8 mouse cellular contexts compared by ENCODE assay signal in genomic region chr16:28444993-28445799, GRCm38 (mm10).
DNase-seq lines count a peak whose midpoint lies in the region; ATAC-seq lines count a peak whose summit lies in the region.

No protein-coding gene starts in this region.

- H3K4me3 ChIP-seq in hindbrain, embryonic 11.5 days (ENCODE audit: low read depth, low read length) = peak overlapping the region; percentile 70
- peak overlapping the region; percentile 68 for H3K4me3 ChIP-seq in limb, embryonic 15.5 days
- peak overlapping the region; percentile 66 for H3K4me3 ChIP-seq in neural tube, embryonic 15.5 days (replicated peaks)

- 0 out of 2 replicates have a peak overlapping the region, but pooled peaks have one; percentile 31 for H3K9ac ChIP-seq in hindbrain, embryonic 11.5 days (ENCODE audit: low read depth, low read length)
- peak overlapping the region; percentile 8; the same call in 1 of the 2 replicates for H3K9ac ChIP-seq in limb, embryonic 15.5 days
- H3K9ac ChIP-seq in neural tube, embryonic 15.5 days (replicated peaks) = peak overlapping the region; percentile 69

- ATAC-seq in hindbrain, embryonic 11.5 days (ENCODE audit: low FRiP score) = peak; percentile 48
- 0 out of 2 replicates have a peak, but pooled peaks have one; percentile 32 for ATAC-seq in limb, embryonic 15.5 days (ENCODE audit: insufficient number of reproducible peaks, low FRiP score, low TSS enrichment, low read depth)
- peak; percentile 17; the same call in 1 of the 2 replicates for ATAC-seq in neural tube, embryonic 15.5 days (ENCODE audit: low FRiP score)
- no peak for ATAC-seq in CD4-positive, CD25-positive, alpha-beta regulatory T cell, adult 4 months

- WGBS in hindbrain, embryonic 11.5 days = under 1% methylated on average over 51 of the region's 51 CpGs
- under 1% methylated on average over 50 of the region's 51 CpGs for WGBS in limb, embryonic 15.5 days
- under 1% methylated on average over 51 of the region's 51 CpGs for WGBS in neural tube, embryonic 15.5 days

- H3K36me3 ChIP-seq in hindbrain, embryonic 11.5 days (ENCODE audit: control insufficient read depth, insufficient read depth, low read length) = no peaks in the 10 kb centered on the region
- no peaks in the 10 kb centered on the region for H3K36me3 ChIP-seq in limb, embryonic 15.5 days
- no peaks in the 10 kb centered on the region for H3K36me3 ChIP-seq in neural tube, embryonic 15.5 days

- no peaks in the 10 kb centered on the region for H3K9me3 ChIP-seq in hindbrain, embryonic 11.5 days (ENCODE audit: control insufficient read depth, low read length)
- no peaks in the 10 kb centered on the region for H3K9me3 ChIP-seq in limb, embryonic 15.5 days
- no peaks in the 10 kb centered on the region for H3K9me3 ChIP-seq in neural tube, embryonic 15.5 days (replicated peaks)

- peak; percentile 16 to 31 for DNase-seq in gastrocnemius, postnatal 4 days (ENCODE audit: low spot score in 2 of 2)
- no peak for DNase-seq in gastrocnemius, adult 8-10 months (ENCODE audit: low spot score in 2 of 2)
- DNase-seq in ZHBTc4 (ENCODE audit: low read depth, low spot score) = peak; percentile 60
- peak; percentile 8 for DNase-seq in embryo, embryonic 11.5 days (ENCODE audit: low read depth, low spot score)
- peak; percentile 59 for DNase-seq in hindbrain, embryonic 11.5 days (ENCODE audit: low spot score)

- no peaks in the 10 kb centered on the region for H3K4me1 ChIP-seq in hindbrain, embryonic 11.5 days (replicated peaks; ENCODE audit: control insufficient read depth, insufficient read depth, low read length)
- peaks cover 23% of the 10 kb centered on the region; the same call in 1 of the 2 replicates for H3K4me1 ChIP-seq in limb, embryonic 15.5 days
- peaks cover 19% of the 10 kb centered on the region for H3K4me1 ChIP-seq in neural tube, embryonic 15.5 days

- H3K27me3 ChIP-seq in hindbrain, embryonic 11.5 days (ENCODE audit: control insufficient read depth, insufficient read depth, low read length) = peaks cover 18% of the 10 kb centered on the region
- H3K27me3 ChIP-seq in limb, embryonic 15.5 days = peaks cover 30% of the 10 kb centered on the region; the same call in 1 of the 2 replicates
- H3K27me3 ChIP-seq in neural tube, embryonic 15.5 days (replicated peaks) = no peaks in the 10 kb centered on the region

- H3K27ac ChIP-seq in hindbrain, embryonic 11.5 days (ENCODE audit: low read depth, low read length) = no peak overlapping the region
- no peak overlapping the region for H3K27ac ChIP-seq in limb, embryonic 15.5 days
- H3K27ac ChIP-seq in neural tube, embryonic 15.5 days (replicated peaks) = peak overlapping the region; percentile 86

- H3K4me2 ChIP-seq in hindbrain, embryonic 11.5 days (replicated peaks; ENCODE audit: low read depth, low read length) = peak overlapping the region; percentile 98
- peak overlapping the region; percentile 97 for H3K4me2 ChIP-seq in limb, embryonic 15.5 days
- peak overlapping the region; percentile 88 for H3K4me2 ChIP-seq in neural tube, embryonic 15.5 days

Comparison
In these comparisons a context has a peak if more than half of its experiments do, and no peak if none do; other contexts are left out.
1. DNase-seq: peak in gastrocnemius, postnatal 4 days (2 of 2), ZHBTc4 (single experiment), embryo, embryonic 11.5 days (single experiment) and hindbrain, embryonic 11.5 days (single experiment); none in gastrocnemius, adult 8-10 months (0 of 2).
2. H3K9ac ChIP-seq: peak in every context shown above with its lines; median percentile 69 in neural tube, embryonic 15.5 days; 31 in hindbrain, embryonic 11.5 days; 8 in limb, embryonic 15.5 days.
3. Peak in every context shown above with its lines, with median percentiles within 50 percentile points of each other: H3K4me2 ChIP-seq and H3K4me3 ChIP-seq.